Mouse (Mus musculus) ovary, adult 2 months (tissue): Measurements from ENCODE around the gene Obox6. TPM values are rescaled to one million over a fixed set of nuclear protein-coding genes. Genes with fewer than 3 reads are reported as not detected.

Experiments used
- polyA plus RNA-seq: library from polyadenylated mRNA; depleted of rRNA; stranded (reverse); fragments of >200 nt; gene quantifications from 2 replicates; pipeline ENCODE4 v1.2.3, GENCODE M21; 2012; rRNA removed

Obox6 gene
- not detected in 2 replicates for polyA plus RNA-seq

GRCm38 (mm10) chr7:15839578-15839977 is at the start of gene Obox6:
Gene Obox6 (minus strand): TSS chr7:15839678.

GRCm38 (mm10) chr7:15882317-15882716 is 42.8 kb upstream of the Obox6 start, which contains the start of gene Crxos:
Gene Crxos (plus strand): TSS chr7:15882617.

GRCm38 (mm10) chr7:15879756-15880155 is 40.3 kb upstream of the Obox6 start, which contains the start of gene Crx:
Gene Crx (minus strand): TSS chr7:15879968.

Other genes with a start within 250 kb of the Obox6 start
- gene Obox3, start 199.8 kb downstream of the Obox6 start, polyA plus RNA-seq: not detected in 2 replicates
- 3.7 and 3.9 TPM in 2 replicates for gene Obox5, start 89.5 kb downstream of the Obox6 start, polyA plus RNA-seq
- gene Crx, start 40.3 kb upstream of the Obox6 start, polyA plus RNA-seq: not detected in 2 replicates
- gene Crxos, start 42.9 kb upstream of the Obox6 start, polyA plus RNA-seq: not detected in 2 replicates
- gene Selenow, start 82.7 kb upstream of the Obox6 start, polyA plus RNA-seq: 354 and 438 TPM in 2 replicates
- gene Nop53, start 106.4 kb upstream of the Obox6 start, polyA plus RNA-seq: 207 and 250 TPM in 2 replicates
- gene Ehd2, start 127.9 kb upstream of the Obox6 start, polyA plus RNA-seq: 92.0 and 104 TPM in 2 replicates
- gene Bicra, start 208.2 kb upstream of the Obox6 start, polyA plus RNA-seq: 13.5 and 17.0 TPM in 2 replicates
- 0.29 and 0.33 TPM in 2 replicates for gene Zfp541, start 222.1 kb upstream of the Obox6 start, polyA plus RNA-seq